In the genomic region with DNA sequence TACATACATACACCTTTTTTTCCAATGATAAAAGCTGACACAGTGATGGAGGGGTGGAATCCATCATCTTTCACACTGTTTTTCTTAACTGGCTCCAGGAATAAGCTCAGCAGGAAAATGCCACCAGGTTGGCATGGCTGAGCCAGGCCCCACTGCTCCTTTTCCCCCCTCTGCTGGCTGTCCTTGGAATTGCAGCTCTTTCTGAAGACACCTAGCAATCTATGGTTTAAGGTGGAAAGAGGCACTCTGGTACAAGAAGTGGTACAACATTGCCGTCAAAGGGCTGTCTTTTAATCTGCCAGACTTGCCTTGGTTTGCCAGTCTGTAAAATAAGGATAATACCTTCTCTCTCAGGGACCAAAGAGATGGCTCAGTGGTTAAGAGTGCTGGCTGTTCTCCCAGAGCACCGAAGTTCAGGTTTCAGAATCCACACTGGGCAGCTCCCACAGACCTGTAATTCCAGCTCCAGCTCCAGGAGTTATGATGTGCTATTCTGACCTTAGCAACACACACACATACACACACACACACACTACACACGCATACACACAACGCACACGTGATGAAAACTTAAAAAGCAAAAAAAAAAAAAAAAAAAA, we compare ENCODE assay signal across 9 mouse cellular contexts. TPM values are rescaled to one million over a fixed set of nuclear protein-coding genes. Genes with fewer than 3 reads are reported as not detected.
DNase-seq lines count a peak whose midpoint lies in the region; TF ChIP-seq lines count a peak whose summit lies in the region.
"Had no signal": no experiment of that assay in that cellular context is flagged by ENCODE, and none has a peak within 500 bp of the region (broad histone marks: within the 10 kb centered on the region; RNA-seq: fewer than 3 reads in every experiment).

No protein-coding gene starts in this region.

- DNase-seq in CD8-positive naive resting alpha-beta T cell, adult 2 months (ENCODE audit: low read depth in 2 of 2, low spot score in 2 of 2): peak; percentile 71 to 82
- DNase-seq in adrenal gland, adult 2 months: peak; percentile 85
- peak; percentile 93 for DNase-seq in embryo, embryonic 10.5 days (ENCODE audit: low spot score)
- DNase-seq in heart, adult 8-10 months (ENCODE audit: low spot score): peak; percentile 73
- peak; percentile 67 to 92 for DNase-seq in layer of hippocampus, adult 2 months (ENCODE audit: low spot score in 2 of 2)
- peak; percentile 78 for DNase-seq in lung, postnatal 25 days (ENCODE audit: low spot score)
- DNase-seq in right cerebral cortex, adult 2 months (ENCODE audit: low spot score in 2 of 2): peak; percentile 89 to 95
- peak; percentile 88 for DNase-seq in urinary bladder, postnatal 14 days (ENCODE audit: low spot score)

- peak; percentile 98 for TF ChIP-seq CTCF in layer of hippocampus, adult 2 months (conservative IDR thresholded peaks at IDR 0.05)

- H3K27ac ChIP-seq in layer of hippocampus, adult 2 months: no peak overlapping the region
- H3K27ac ChIP-seq: liver, embryonic 15.5 days had no signal

- H3K4me3 ChIP-seq in layer of hippocampus, adult 2 months: no peak overlapping the region
- H3K4me3 ChIP-seq: liver, embryonic 15.5 days had no signal

RNA-seq across cellular contexts. Expression of a gene that starts 25.9 kb away (rescaled TPM):
- total RNA-seq in adrenal gland, adult 2 months (2021): 10 to 100 TPM; 14.4 to 20.7 TPM
- 2.7 and 3.8 TPM in 2 replicates for polyA plus RNA-seq in adrenal gland, adult 2 months (2012; rRNA removed)
- 10 to 100 TPM; 26.4 to 28.9 (median 27.6) TPM for total RNA-seq in heart, adult 8-10 months (2022)
- total RNA-seq in layer of hippocampus, adult 2 months (2021): 10 to 100 TPM; 51.3 to 53.0 TPM

RNA-seq across cellular contexts. Expression of a gene that starts 31.1 kb away (rescaled TPM):
- total RNA-seq in adrenal gland, adult 2 months (2021): 100 to 1,000 TPM; 131 to 142 TPM
- 45.7 and 53.3 TPM in 2 replicates for polyA plus RNA-seq in adrenal gland, adult 2 months (2012; rRNA removed)
- 10 to 100 TPM; 51.6 to 64.2 (median 60.8) TPM for total RNA-seq in heart, adult 8-10 months (2022)
- total RNA-seq in layer of hippocampus, adult 2 months (2021): 100 to 1,000 TPM; 151 to 152 TPM

RNA-seq across cellular contexts. Expression of a gene that starts 51.2 kb away (rescaled TPM):
- total RNA-seq in adrenal gland, adult 2 months (2021): 1 to 10 TPM; 1.3 to 4.9 TPM
- polyA plus RNA-seq in adrenal gland, adult 2 months (2012; rRNA removed): 1.3 and 2.6 TPM in 2 replicates
- total RNA-seq in heart, adult 8-10 months (2022): 10 to 100 TPM in 1 of 4 experiments, 1 to 10 TPM in 3; 6.7 to 10.0 (median 7.8) TPM
- 10 to 100 TPM; 27.2 to 27.6 TPM for total RNA-seq in layer of hippocampus, adult 2 months (2021)
